Mouse (Mus musculus) kidney, postnatal 4 days (tissue): ENCODE results near the gene Sipa1l3.

ENCODE experiments used
- DNase-seq, 2 experiments: peaks; one replicate each; pipeline ENCODE4 v3.0.0; 2021; ENCODE audit warnings: mixed read lengths in 2 of 2

Gene Sipa1l3

GRCm38 (mm10) chr7:29277510-29277909 lies 240.9 kb downstream of the Sipa1l3 start:
- no peak for DNase-seq

GRCm38 (mm10) chr7:29276715-29277114 lies 241.7 kb downstream of the Sipa1l3 start:
- peak in 1 of 2 experiments; percentile 62 for DNase-seq

- DNase-seq, result no peak
Observed at GRCm38 (mm10) chr7:29271687-29272465, 246.6 kb downstream of the Sipa1l3 start.

- no peak for DNase-seq
Observed at GRCm38 (mm10) chr7:29270445-29270844, 248.0 kb downstream of the Sipa1l3 start.
